Mouse (Mus musculus): Measurements from ENCODE around the gene 4931422A03Rik.
"Not testable (repeated sequence)": the region's sequence is repeated elsewhere in the genome, so short reads cannot be mapped to it uniquely, and the experiment has no call there.

The 4931422A03Rik gene

DNA sequence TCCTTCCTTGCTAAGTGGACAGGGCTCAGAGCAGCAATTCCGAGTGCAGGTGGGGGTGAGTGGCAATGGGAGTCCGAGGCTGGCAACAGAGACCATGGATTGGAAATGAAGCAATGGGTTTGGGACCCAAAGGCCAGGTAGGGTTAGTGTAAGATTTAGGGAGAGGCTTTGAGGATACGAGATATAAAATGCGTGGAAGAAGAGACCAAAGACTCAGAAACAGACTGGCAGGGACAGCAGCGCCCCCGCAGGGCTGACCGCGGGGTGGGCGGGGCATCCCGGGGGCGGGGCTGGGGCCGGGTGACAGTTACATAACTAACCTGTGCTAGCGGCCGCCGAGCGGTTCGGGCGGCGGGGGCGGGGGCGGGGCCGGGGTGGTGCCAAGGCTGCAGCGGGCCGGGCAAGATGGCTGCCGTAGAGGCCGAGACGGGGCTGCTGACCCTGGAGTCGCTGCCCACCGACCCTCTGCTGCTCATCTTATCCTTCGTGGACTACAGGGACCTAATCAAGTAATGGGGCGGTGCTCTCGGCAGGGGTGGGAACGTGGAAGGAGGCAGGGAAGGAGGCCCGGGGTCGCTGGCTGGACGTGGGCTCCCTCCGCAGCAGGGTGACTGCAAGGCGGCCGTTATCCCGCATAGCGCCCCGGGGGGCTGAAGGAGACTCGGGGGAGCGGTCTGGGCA is 563 bp downstream of the 4931422A03Rik start, which contains the start of gene Fbxo3:
Gene Fbxo3 (plus strand): TSS at position 264 of the 681 bp plus-strand sequence.
- ATAC-seq (ENCODE audit: low TSS enrichment) = peak; percentile 50

DNA sequence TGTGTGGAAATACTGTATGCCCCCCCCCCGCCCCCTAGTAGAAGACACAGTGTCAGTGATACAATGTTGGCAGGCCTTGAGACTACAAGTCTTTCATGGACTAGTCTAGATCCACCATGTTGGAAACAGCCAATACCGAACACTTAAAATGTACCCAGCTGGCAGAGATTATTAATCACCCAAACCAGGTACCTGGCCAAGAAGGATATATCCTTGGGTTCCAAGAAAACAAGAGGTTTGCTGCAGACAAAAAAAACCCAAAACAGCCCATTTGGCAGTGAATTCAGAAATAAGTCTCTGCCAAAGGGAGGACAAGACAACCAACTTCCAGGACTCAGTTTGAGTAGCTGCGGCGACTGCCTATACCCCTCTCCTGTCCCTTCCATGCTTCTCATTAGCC is 3.5 kb downstream of the 4931422A03Rik start:
- no peak for ATAC-seq (ENCODE audit: low TSS enrichment)

DNA sequence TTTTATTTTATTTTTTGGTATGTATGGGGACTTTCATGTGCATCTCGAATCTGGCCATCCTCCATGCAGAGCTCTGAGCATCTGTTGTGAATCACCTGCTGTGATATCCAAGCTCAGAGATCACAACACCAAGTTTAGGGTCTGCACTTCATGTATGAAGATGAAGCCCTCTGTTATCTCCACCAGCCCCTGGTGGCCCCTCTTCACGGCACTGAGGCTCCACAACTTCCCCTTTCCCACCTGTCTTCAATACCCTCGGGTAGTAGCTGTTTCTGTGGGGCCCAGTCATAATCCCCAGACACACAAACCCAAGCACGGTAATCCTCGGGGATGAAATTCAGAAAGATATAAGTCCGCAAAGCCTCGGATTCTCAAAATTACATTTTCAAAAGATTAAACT is 5.1 kb downstream of the 4931422A03Rik start:
- no peak for ATAC-seq (ENCODE audit: low TSS enrichment)

- not testable (repeated sequence) for ATAC-seq (ENCODE audit: low TSS enrichment)
These were observed 19.3 kb downstream of the 4931422A03Rik start for GRCm38 (mm10) chr2:104008853-104009252.

GRCm38 (mm10) chr2:104007793-104008519 is 20.2 kb downstream of the 4931422A03Rik start:
- ATAC-seq (ENCODE audit: low TSS enrichment) = no peak

DNA sequence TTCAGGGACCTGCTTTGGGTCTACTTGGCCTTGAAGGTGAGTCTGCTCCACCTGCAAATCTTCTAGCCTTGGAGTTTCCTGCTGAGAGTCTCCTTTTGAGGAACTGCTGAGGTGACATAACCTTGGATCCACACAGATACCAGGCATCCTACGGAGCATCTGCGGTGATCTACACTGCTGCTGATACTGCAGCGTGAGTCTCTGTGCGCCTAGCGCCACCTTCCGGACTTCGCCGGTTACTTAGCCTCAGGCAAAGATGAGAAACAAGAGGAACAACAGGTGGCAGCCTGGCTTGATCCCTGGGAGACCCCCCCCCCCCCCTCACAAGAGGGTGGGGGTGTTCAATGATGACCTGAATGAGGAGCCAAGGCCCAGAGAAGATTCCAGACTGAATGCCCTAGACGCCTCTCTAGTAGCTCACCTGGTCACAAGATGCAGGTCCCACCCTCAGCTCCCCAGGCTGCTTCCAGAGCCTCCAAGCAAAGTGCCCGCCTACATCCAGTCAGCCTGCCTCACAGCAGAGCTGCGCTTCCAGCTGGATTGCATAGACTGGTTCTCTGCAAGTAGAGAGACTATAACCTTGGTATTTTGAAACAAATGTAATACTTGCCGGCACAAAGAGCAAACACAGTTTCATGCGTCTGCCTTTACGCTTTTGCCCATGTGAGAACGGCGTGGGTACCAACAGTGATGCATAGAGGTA is 25.3 kb downstream of the 4931422A03Rik start:
- ATAC-seq (ENCODE audit: low TSS enrichment) = peak; percentile 96

DNA sequence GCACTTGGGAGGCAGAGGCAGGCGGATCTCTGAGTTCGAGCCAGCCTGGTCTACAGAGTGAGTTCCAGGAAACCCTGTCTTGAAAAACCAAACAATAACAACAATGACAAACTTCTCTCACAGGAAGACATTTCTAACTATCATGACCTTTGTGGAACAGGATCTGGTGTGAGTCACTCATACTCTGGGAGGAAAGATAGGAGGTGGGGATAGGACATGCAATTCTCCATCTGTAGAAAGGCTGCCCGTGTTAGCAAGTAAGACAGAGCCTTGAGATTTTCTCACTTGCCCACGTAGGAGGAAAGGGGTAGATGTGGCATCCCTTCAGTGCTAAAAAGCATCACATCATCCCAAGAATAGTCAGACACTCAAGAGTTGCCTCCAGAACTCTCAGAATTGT is 26.3 kb downstream of the 4931422A03Rik start:
- peak; percentile 47 for ATAC-seq (ENCODE audit: low TSS enrichment)

DNA sequence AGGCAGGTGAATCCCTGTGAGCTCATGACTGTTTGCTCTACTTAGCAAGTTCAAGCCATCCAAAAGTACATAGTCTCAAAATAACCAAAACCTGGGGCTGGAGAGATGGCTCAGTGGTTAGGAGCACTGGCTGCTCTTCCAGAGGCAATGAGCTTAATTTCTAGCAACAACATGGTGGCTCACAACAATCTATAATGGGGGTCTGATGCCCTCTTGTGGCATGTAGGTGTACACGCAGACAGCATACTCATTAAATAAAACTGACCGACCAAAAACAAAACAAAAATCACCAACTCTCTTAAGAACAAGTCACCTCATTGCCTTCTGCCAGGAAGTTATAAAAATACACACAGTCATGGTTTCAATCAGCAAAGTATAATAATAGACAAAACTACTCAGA is 27.1 kb downstream of the 4931422A03Rik start:
- ATAC-seq (ENCODE audit: low TSS enrichment) = no peak

- ATAC-seq (ENCODE audit: low TSS enrichment) = no peak
These were observed 35.4 kb downstream of the 4931422A03Rik start for GRCm38 (mm10) chr2:103992618-103993332.

DNA sequence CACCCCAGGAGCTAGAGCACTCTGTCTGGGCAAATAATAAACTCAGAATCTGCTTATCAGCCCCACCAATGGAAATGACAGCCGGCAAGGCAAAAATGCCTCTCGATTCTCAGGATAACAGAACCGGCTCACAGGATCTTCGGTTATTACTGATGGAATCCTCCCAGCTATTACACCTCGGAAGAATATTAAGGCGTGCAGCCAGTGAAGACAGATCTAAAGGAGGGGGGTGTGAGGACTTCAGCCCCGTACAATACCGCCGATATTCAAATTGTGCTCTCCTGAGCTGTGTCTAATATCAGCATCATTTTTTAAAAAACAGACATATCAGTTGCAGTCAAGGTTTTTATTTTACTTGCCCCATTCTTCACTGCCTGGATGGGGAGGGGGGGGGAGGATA is 36.0 kb downstream of the 4931422A03Rik start:
- ATAC-seq (ENCODE audit: low TSS enrichment) = no peak

DNA sequence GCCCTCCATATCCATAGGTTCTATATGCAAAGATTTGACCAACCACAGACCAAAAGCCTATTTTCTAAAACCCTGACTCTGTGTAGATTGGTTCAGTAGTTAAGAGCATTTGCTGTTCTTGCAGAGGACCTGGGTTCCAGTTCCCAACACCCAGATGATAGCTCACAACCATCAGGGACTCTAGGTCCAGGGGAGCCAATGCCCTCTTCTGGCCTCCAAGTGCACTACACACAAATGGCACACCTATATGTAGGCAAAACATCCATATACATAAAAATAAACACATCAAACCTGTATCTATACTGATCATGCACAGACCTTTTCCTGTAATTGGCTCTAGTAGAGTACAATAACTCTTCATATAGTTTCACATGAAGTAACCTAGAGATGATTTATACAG is 36.9 kb downstream of the 4931422A03Rik start:
- no peak for ATAC-seq (ENCODE audit: low TSS enrichment)

- ATAC-seq (ENCODE audit: low TSS enrichment) = no peak
These were observed 38.4 kb downstream of the 4931422A03Rik start for GRCm38 (mm10) chr2:103989724-103990123.

- ATAC-seq (ENCODE audit: low TSS enrichment) = not testable (repeated sequence)
These were observed 40.6 kb downstream of the 4931422A03Rik start for GRCm38 (mm10) chr2:103987595-103987994.

DNA sequence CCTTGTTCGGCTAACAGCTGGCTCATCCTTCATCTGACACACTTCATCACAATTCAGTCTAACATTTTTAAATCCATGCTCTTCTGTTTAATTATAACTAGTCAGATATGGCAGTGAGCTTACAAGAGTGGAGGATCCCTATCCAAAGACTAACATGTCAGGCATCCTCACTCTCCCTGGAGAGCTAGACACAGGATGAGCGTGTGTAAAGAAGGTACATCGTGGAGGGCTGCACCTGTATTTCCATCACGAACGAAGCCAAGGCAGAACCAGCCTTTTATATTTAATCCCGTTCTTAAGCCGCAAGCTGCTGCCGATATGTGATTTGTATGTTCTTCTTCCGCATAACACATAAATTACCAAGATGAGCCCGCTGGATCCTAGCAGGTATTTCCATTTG is 45.0 kb downstream of the 4931422A03Rik start:
- no peak for ATAC-seq (ENCODE audit: low TSS enrichment)

GRCm38 (mm10) chr2:103982250-103982649 is 45.9 kb downstream of the 4931422A03Rik start:
- peak; percentile 86 for ATAC-seq (ENCODE audit: low TSS enrichment)

DNA sequence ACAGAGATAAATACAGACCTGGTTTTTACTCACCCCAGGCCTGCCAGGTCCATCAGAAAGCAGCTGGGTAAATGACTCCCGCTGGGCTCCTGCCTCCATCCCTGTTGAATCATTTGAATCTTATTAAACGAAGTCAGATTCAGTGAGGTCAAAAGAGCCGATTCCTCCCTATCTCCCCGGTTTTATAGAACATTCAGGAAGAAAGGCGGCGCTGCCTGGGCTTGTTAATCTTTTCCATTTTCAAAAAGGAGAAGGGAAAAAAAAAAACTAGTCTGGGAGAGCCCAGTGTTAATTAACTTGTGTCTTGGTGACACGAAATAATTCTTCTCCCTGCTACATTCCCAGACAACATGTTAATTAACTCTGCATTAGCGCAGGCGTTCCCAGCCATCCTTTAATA is 50.4 kb downstream of the 4931422A03Rik start:
- no peak for ATAC-seq (ENCODE audit: low TSS enrichment)

GRCm38 (mm10) chr2:103977216-103977615 is 50.9 kb downstream of the 4931422A03Rik start:
- ATAC-seq (ENCODE audit: low TSS enrichment) = no peak

DNA sequence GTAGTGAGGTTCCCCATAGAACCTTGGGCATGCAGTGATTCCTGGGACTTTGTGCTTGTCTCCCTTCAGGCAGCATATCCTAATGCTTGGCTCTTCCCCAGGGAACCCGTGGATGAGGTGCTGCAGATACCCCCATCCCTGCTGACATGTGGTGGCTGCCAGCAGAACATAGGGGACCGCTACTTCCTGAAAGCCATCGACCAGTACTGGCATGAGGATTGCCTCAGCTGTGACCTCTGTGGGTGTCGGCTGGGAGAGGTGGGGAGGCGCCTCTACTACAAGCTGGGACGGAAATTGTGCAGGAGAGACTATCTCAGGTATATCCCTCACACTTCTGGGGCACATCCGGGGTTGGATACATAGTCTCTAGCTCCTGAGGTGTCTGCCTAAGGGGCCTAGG is 52.3 kb downstream of the 4931422A03Rik start:
- no peak for ATAC-seq (ENCODE audit: low TSS enrichment)

- ATAC-seq (ENCODE audit: low TSS enrichment) = no peak
These were observed 56.3 kb downstream of the 4931422A03Rik start for GRCm38 (mm10) chr2:103971838-103972237.

DNA sequence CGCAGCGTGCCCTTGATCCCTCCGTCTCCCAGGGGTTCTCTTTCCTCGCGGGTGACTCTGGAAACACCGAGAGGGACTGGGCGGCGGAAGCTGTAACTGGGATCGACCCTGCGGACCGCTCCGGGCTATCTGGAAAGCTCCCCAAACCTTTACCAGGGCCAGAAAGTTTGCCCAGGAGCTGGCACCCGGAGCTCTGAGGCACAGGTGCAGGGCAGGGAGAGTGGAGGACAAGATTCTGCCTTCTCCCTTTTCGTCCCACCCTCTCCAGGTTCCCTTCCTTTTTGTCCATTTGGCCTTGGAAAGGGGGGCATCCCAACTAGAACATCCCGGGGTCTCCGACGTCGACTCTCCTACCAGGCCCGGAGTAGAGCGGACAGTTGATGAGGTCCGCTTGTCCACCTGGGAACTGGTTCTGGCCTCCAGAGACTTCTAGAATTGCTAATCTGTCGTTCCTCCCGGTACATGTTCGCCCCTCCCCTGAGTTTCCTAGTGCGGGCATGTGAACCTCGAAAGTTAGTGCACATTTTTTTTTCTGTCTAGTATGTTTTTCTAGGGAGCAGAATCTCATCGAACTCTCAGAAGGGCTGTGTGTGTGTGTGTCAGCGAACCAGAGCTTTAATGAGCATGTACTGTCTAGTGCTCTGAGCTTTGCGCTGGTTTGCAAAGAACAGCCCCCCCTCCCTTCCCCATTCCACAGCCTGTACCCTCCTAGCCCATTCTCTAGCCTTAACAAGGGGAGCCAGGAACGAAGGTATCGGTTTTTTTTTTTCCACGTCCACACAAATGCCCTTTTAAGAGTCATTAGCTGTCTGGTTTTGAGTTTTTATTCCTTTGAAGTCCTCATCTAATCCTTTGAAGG is 57.1 kb downstream of the 4931422A03Rik start:
- no peak for ATAC-seq (ENCODE audit: low TSS enrichment)

Data from frontal cortex, adult (tissue).